Mouse (Mus musculus): ENCODE measurements at regions not wholly inside any gene's neighbourhood (a gene's known extent, or its start where the extent isn't known, plus 50 kb on each side); places are given as distances from the start of the nearest gene placed in this dataset.

DNA sequence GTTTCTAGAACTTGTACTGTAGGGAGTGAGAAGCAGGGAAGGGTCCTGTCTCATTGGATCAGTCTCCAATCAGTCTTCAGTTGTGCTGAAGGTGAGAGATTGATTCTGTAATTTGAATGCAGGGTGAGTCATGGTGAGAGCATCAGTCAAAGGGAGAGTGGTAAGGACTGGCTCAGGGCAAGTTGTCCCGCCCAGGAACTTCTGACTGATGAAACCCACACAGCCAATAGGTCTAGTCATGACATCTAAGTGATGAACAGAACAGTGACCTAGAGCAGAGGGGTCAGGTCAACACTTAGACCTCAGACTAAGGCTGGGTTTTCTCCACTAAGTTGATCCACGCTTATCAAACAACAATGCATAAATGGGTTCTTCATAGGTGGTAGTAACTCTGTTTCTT, 82.4 kb upstream of the Rab3gap2 start:
- TF ChIP-seq CTCF (conservative IDR thresholded peaks at IDR 0.05; ENCODE audit: insufficient read depth, insufficient read length, low read depth, low read length) (no peak), POLR2A (IDR thresholded peaks at IDR 0.05; ENCODE audit: low read depth, low read length) (no peak)

All from kidney, adult 2 months (tissue).